Comparison of ENCODE assay signal across 8 mouse cellular contexts in the genomic region with DNA sequence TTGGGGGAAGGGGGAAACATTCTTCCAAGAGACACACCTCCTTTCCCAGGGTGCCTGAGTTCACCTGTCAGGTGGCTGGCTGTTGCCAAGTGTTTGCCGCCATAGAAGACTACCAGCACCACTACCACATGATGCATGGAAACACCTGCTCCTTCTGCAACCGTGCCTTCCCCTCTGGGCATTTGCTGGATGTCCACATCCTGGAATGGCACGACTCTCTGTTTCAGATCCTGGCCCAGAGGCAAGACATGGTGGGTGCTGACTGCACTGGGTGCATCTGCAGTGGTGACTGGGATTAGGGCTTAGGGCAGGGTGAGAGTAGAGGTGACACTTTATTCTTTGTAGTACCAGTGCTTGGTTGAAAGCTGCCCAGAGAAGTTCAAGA. TPM values are rescaled to one million over a fixed set of nuclear protein-coding genes. Genes with fewer than 3 reads are reported as not detected.
DNase-seq lines count a peak whose midpoint lies in the region; ATAC-seq and TF ChIP-seq lines count a peak whose summit lies in the region.

No protein-coding gene starts in this region.

- no peak overlapping the region; the same call in 1 of the 2 replicates for H3K27ac ChIP-seq in heart, adult 2 months
- no peak overlapping the region for H3K27ac ChIP-seq in heart, postnatal 0 days (ENCODE audit: low read depth)
- no peak overlapping the region for H3K27ac ChIP-seq in midbrain, embryonic 10.5 days (replicated peaks)

- no peak for TF ChIP-seq CTCF in heart, adult 2 months (IDR thresholded peaks at IDR 0.05)
- TF ChIP-seq CTCF in heart, postnatal 0 days (IDR thresholded peaks at IDR 0.05; ENCODE audit: low read depth), result no peak

- no peak overlapping the region for H3K9ac ChIP-seq in heart, adult 2 months (ENCODE audit: low read depth, low read length)
- no peak overlapping the region for H3K9ac ChIP-seq in heart, postnatal 0 days (replicated peaks; ENCODE audit: low read depth, low read length)

- H3K27me3 ChIP-seq in heart, adult 2 months (ENCODE audit: control insufficient read depth, insufficient read depth, low read length), result no peaks in the 10 kb centered on the region
- no peaks in the 10 kb centered on the region for H3K27me3 ChIP-seq in heart, postnatal 0 days (ENCODE audit: control insufficient read depth, insufficient read depth, low read length)
- peaks cover 24% of the 10 kb centered on the region; the same call in 1 of the 2 replicates for H3K27me3 ChIP-seq in midbrain, embryonic 10.5 days (ENCODE audit: low read depth, poor library complexity, severe bottlenecking)

- intact Hi-C loops in heart, adult 2 months (cut with DNase I), result loop anchor here (5.0 kb wide), 1 partner anchor 100 kb away; the partner anchor contains the start of gene Mtg1
- intact Hi-C loops in heart, postnatal 10 days (cut with DNase I), result no loop called here

- no peaks in the 10 kb centered on the region for H3K79me2 ChIP-seq in heart, adult 2 months (replicated peaks; ENCODE audit: control insufficient read depth, insufficient read depth, low read length)

- no peak for DNase-seq in heart, adult 2 months
- DNase-seq in heart, postnatal 10 days, result no peak
- peak; percentile 36 for DNase-seq in ES-CJ7 (ENCODE audit: low read depth, low spot score)
- DNase-seq in heart, postnatal 0 days (ENCODE audit: low spot score), result no peak
- DNase-seq in midbrain, embryonic 10.5 days (ENCODE audit: low spot score), result peak; percentile 11
- no peak for DNase-seq in right cerebral cortex, postnatal 25 days

- ATAC-seq in heart, postnatal 0 days (ENCODE audit: insufficient read depth, low read depth), result no peak
- ATAC-seq in megakaryocyte-erythroid progenitor cell, adult 5-6 weeks (replicated peaks; ENCODE audit: low FRiP score, low TSS enrichment, poor library complexity, severe bottlenecking), result no peak
- ATAC-seq in megakaryocyte progenitor cell, adult 5-6 weeks (replicated peaks; ENCODE audit: poor library complexity), result no peak

- no peaks in the 10 kb centered on the region for H3K9me3 ChIP-seq in heart, postnatal 0 days (replicated peaks; ENCODE audit: control insufficient read depth, low read length)
- H3K9me3 ChIP-seq in midbrain, embryonic 10.5 days (replicated peaks), result no peaks in the 10 kb centered on the region

- TF ChIP-seq POLR2A in heart, adult 2 months (IDR thresholded peaks at IDR 0.05; ENCODE audit: insufficient read depth, low read depth, low read length), result no peak

- no peaks in the 10 kb centered on the region for H3K36me3 ChIP-seq in heart, adult 2 months (ENCODE audit: control insufficient read depth, insufficient read depth, low read length)
- peaks cover 36% of the 10 kb centered on the region for H3K36me3 ChIP-seq in heart, postnatal 0 days (replicated peaks; ENCODE audit: control insufficient read depth, insufficient read depth, low read length)
- peaks cover 47% of the 10 kb centered on the region for H3K36me3 ChIP-seq in midbrain, embryonic 10.5 days

- peaks cover 4% of the 10 kb centered on the region for H3K4me1 ChIP-seq in heart, adult 2 months (ENCODE audit: control insufficient read depth, insufficient read depth, low read length)
- H3K4me1 ChIP-seq in heart, postnatal 0 days (ENCODE audit: control insufficient read depth, insufficient read depth), result peaks cover 11% of the 10 kb centered on the region; the same call in 1 of the 2 replicates
- H3K4me1 ChIP-seq in midbrain, embryonic 10.5 days, result peaks cover 29% of the 10 kb centered on the region

- peak overlapping the region; percentile 91 for H3K4me2 ChIP-seq in heart, postnatal 0 days (ENCODE audit: low read depth, low read length)

- peak overlapping the region; percentile 70 for H3K4me3 ChIP-seq in heart, adult 2 months
- H3K4me3 ChIP-seq in heart, postnatal 0 days (ENCODE audit: low read depth, low read length), result peak overlapping the region; percentile 87; the same call in 1 of the 2 replicates
- peak overlapping the region; percentile 74 for H3K4me3 ChIP-seq in midbrain, embryonic 10.5 days

- no peak for TF ChIP-seq EP300 in heart, adult 2 months (IDR thresholded peaks at IDR 0.05; ENCODE audit: insufficient read depth, low read depth, low read length)
- TF ChIP-seq EP300 in heart, postnatal 0 days (IDR thresholded peaks at IDR 0.05; ENCODE audit: low read depth), result no peak

- WGBS in heart, adult 2 months, result 50% methylated on average over 3 of the region's 3 CpGs
- WGBS in heart, postnatal 0 days, result 52% methylated on average over 3 of the region's 3 CpGs
- WGBS in midbrain, embryonic 10.5 days, result 69% methylated on average over 3 of the region's 3 CpGs

RNA-seq across cellular contexts. Expression of gene Tubgcp2, which starts 0.7 kb away (rescaled TPM):
- total RNA-seq in heart, adult 2 months (2021), result 10 to 100 TPM; 28.4 to 33.5 TPM
- 21.7 and 29.7 TPM in 2 replicates for polyA plus RNA-seq in heart, adult 2 months (2012; rRNA removed)
- 10 to 100 TPM; 36.5 to 37.1 TPM for total RNA-seq in heart, postnatal 10 days (2021)
- 28.2 and 53.1 TPM in 2 replicates for total RNA-seq in heart, postnatal 0 days (2014; rRNA removed; ENCODE audit: low replicate concordance)
- 21.8 and 24.5 TPM in 2 replicates for polyA plus RNA-seq in heart, postnatal 0 days (2015; fragmentation: Nextera tagmentation; extraction: Ambion mirVana)
- polyA plus RNA-seq in midbrain, embryonic 10.5 days (2016; fragmentation: Nextera tagmentation; extraction: Ambion mirVana), result 74.0 and 80.0 TPM in 2 replicates
- 29.3 and 37.6 TPM in 2 replicates for total RNA-seq in megakaryocyte-erythroid progenitor cell, adult 5-6 weeks (2014; fragmentation: Nextera tagmentation)
- 38.2 and 41.2 TPM in 2 replicates for total RNA-seq in megakaryocyte-erythroid progenitor cell, adult 5-6 weeks (2017)
- 24.0 and 25.8 TPM in 2 replicates for total RNA-seq in megakaryocyte progenitor cell, adult 5-6 weeks (2015)
- 35.2 and 36.5 TPM in 2 replicates for total RNA-seq in megakaryocyte progenitor cell, adult 5-6 weeks (2017)

RNA-seq across cellular contexts. Expression of gene Zfp511, which starts 1.0 kb away (rescaled TPM):
- total RNA-seq in heart, adult 2 months (2021), result 10 to 100 TPM in 1 of 2 experiments, 1 to 10 TPM in 1; 8.5 to 11.1 TPM
- polyA plus RNA-seq in heart, adult 2 months (2012; rRNA removed), result 20.8 and 21.2 TPM in 2 replicates
- total RNA-seq in heart, postnatal 10 days (2021), result 10 to 100 TPM; 13.1 to 13.8 TPM
- total RNA-seq in heart, postnatal 0 days (2014; rRNA removed; ENCODE audit: low replicate concordance), result 23.6 and 44.3 TPM in 2 replicates
- polyA plus RNA-seq in heart, postnatal 0 days (2015; fragmentation: Nextera tagmentation; extraction: Ambion mirVana), result 22.9 and 23.9 TPM in 2 replicates
- 42.6 and 43.8 TPM in 2 replicates for polyA plus RNA-seq in midbrain, embryonic 10.5 days (2016; fragmentation: Nextera tagmentation; extraction: Ambion mirVana)
- total RNA-seq in megakaryocyte-erythroid progenitor cell, adult 5-6 weeks (2014; fragmentation: Nextera tagmentation), result 21.3 and 34.7 TPM in 2 replicates
- 22.0 and 26.9 TPM in 2 replicates for total RNA-seq in megakaryocyte-erythroid progenitor cell, adult 5-6 weeks (2017)
- total RNA-seq in megakaryocyte progenitor cell, adult 5-6 weeks (2015), result 32.2 and 34.8 TPM in 2 replicates
- total RNA-seq in megakaryocyte progenitor cell, adult 5-6 weeks (2017), result 21.0 and 21.1 TPM in 2 replicates

RNA-seq across cellular contexts. Expression of gene Msx3, which starts 11.7 kb away (rescaled TPM):
- total RNA-seq in heart, adult 2 months (2021), result not detected
- polyA plus RNA-seq in heart, adult 2 months (2012; rRNA removed), result not detected in 2 replicates
- total RNA-seq in heart, postnatal 10 days (2021), result not detected
- total RNA-seq in heart, postnatal 0 days (2014; rRNA removed; ENCODE audit: low replicate concordance), result not detected in 2 replicates
- not detected in 2 replicates for polyA plus RNA-seq in heart, postnatal 0 days (2015; fragmentation: Nextera tagmentation; extraction: Ambion mirVana)
- polyA plus RNA-seq in midbrain, embryonic 10.5 days (2016; fragmentation: Nextera tagmentation; extraction: Ambion mirVana), result 5.1 and 16.6 TPM in 2 replicates
- total RNA-seq in megakaryocyte-erythroid progenitor cell, adult 5-6 weeks (2014; fragmentation: Nextera tagmentation), result not detected in 2 replicates
- not detected in 2 replicates for total RNA-seq in megakaryocyte-erythroid progenitor cell, adult 5-6 weeks (2017)
- not detected in 2 replicates for total RNA-seq in megakaryocyte progenitor cell, adult 5-6 weeks (2015)
- not detected in 2 replicates for total RNA-seq in megakaryocyte progenitor cell, adult 5-6 weeks (2017)

RNA-seq across cellular contexts. Expression of gene Adam8, which starts 44.8 kb away (rescaled TPM):
- total RNA-seq in heart, adult 2 months (2021), result under 1 TPM; 0.26 to 0.73 TPM
- 2.3 and 9.1 TPM in 2 replicates for polyA plus RNA-seq in heart, adult 2 months (2012; rRNA removed)
- under 1 TPM; 0.30 to 0.86 TPM for total RNA-seq in heart, postnatal 10 days (2021)
- 5.4 and 83.4 TPM in 2 replicates for total RNA-seq in heart, postnatal 0 days (2014; rRNA removed; ENCODE audit: low replicate concordance)
- 0.31 and 1.2 TPM in 2 replicates for polyA plus RNA-seq in heart, postnatal 0 days (2015; fragmentation: Nextera tagmentation; extraction: Ambion mirVana)
- polyA plus RNA-seq in midbrain, embryonic 10.5 days (2016; fragmentation: Nextera tagmentation; extraction: Ambion mirVana), result 2.5 and 2.7 TPM in 2 replicates
- 1.5 and 4.5 TPM in 2 replicates for total RNA-seq in megakaryocyte-erythroid progenitor cell, adult 5-6 weeks (2014; fragmentation: Nextera tagmentation)
- total RNA-seq in megakaryocyte-erythroid progenitor cell, adult 5-6 weeks (2017), result 0.34 and 2.6 TPM in 2 replicates
- total RNA-seq in megakaryocyte progenitor cell, adult 5-6 weeks (2015), result 1.3 and 1.9 TPM in 2 replicates
- 1.3 and 1.7 TPM in 2 replicates for total RNA-seq in megakaryocyte progenitor cell, adult 5-6 weeks (2017)

RNA-seq across cellular contexts. Expression of gene Caly, which starts 45.2 kb away (rescaled TPM):
- total RNA-seq in heart, adult 2 months (2021), result under 1 TPM in 1 of 2 experiments, not detected in 1; 0.23 TPM
- polyA plus RNA-seq in heart, adult 2 months (2012; rRNA removed), result 0.10 and 0.53 TPM in 2 replicates
- total RNA-seq in heart, postnatal 10 days (2021), result under 1 TPM in 1 of 2 experiments, not detected in 1; 0.25 TPM
- total RNA-seq in heart, postnatal 0 days (2014; rRNA removed; ENCODE audit: low replicate concordance), result 1.9 and 4.1 TPM in 2 replicates
- 0.40 and 0.70 TPM in 2 replicates for polyA plus RNA-seq in heart, postnatal 0 days (2015; fragmentation: Nextera tagmentation; extraction: Ambion mirVana)
- 2.0 and 4.7 TPM in 2 replicates for polyA plus RNA-seq in midbrain, embryonic 10.5 days (2016; fragmentation: Nextera tagmentation; extraction: Ambion mirVana)
- not detected in 2 replicates for total RNA-seq in megakaryocyte-erythroid progenitor cell, adult 5-6 weeks (2014; fragmentation: Nextera tagmentation)
- not detected in 2 replicates for total RNA-seq in megakaryocyte-erythroid progenitor cell, adult 5-6 weeks (2017)
- not detected in 2 replicates for total RNA-seq in megakaryocyte progenitor cell, adult 5-6 weeks (2015)
- not detected in 2 replicates for total RNA-seq in megakaryocyte progenitor cell, adult 5-6 weeks (2017)

Comparison
In these comparisons a context has a peak if more than half of its experiments do, and no peak if none do; other contexts are left out.
1. DNase-seq: peak in ES-CJ7 (single experiment) and midbrain, embryonic 10.5 days (single experiment); none in heart, adult 2 months (0 of 2), heart, postnatal 10 days (0 of 2), heart, postnatal 0 days (single experiment) and right cerebral cortex, postnatal 25 days (single experiment).
2. Peak in every context shown above with its lines, with median percentiles within 50 percentile points of each other: H3K4me3 ChIP-seq.